Mouse (Mus musculus): ENCODE data around the gene Hsph1.

The Hsph1 gene

DNA sequence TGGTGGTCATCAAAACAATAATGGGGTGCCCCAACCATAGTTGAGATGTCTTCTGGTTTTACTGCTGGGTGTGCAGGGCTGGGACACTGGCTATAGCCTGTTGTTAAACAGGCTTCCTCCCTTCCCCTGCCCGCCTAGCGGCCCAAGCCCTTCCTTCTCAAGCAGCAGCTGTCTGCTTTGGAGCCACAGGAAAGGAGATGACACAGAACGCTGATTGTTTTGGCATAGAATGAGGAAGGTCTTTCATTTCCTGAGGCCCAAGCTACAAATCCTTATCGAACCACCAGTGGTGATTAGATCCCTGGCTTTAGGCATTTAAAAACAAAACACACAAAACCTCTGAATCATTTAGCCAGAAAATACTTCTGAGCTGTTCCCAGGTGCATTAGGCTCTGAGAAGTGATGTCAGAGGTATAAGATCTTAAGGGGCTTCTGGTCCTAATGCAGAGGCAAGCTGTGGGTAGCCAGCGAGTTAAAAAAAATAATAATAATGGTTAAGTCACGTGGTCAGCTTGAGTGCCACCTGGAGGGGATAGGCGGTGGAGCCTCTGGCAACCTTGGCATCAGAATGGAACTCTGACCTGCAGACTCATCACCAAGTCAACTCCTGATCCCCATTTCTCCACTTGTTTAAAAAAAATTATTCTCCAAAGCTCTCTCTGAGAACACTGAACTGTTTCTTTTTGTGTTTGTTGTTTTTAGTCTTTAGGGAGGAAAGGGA lies 47.2 kb downstream of the Hsph1 start:
- no peak for DNase-seq (ENCODE audit: low read depth, low spot score)

DNA sequence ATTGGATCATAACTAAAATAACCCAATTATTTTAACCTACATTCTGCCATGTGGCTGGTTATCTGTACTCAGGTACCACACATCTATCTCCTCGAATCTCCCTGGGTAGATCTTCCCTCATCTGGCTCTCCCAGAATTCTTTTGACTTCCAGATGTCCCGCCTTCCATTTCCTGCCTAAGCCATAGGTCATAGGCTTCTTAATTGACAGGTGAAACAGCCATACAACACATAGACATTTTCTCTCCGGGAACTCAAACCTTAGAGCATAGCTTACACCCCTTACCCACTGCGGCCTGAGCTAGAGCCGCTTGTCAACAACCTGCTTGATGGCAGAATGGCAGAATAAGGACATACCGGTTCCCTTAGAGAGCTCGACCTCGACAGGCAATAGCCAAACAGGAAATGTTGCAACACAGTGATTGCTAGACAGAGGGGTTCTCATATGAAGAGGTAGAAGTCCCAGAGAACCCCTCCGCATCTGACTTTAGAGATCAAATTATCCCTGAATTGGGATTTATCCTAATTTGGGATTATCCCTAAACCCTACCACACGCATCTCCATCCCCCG lies 48.8 kb downstream of the Hsph1 start:
- DNase-seq (ENCODE audit: low read depth, low spot score) = no peak

DNA sequence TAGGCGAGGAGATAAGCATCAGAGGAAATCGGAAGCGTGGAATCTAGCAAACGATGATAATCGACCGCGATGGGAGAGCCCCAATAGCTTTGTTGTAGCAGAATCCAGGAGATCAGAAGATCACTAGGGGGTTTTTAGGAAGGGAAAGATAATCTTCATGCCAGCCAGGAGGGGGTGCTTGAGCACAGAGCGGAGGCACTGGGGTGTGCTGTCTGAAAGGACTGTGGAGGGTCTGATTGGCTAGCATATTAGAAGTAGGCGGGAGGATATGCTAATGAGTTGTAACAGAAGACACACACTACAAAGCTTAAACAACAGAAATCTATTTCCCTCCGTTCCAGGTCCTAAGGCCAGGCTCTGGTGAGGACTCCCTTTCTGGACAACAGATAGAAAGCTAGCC lies 50.3 kb downstream of the Hsph1 start:
- DNase-seq (ENCODE audit: low read depth, low spot score) = peak; percentile 77

DNA sequence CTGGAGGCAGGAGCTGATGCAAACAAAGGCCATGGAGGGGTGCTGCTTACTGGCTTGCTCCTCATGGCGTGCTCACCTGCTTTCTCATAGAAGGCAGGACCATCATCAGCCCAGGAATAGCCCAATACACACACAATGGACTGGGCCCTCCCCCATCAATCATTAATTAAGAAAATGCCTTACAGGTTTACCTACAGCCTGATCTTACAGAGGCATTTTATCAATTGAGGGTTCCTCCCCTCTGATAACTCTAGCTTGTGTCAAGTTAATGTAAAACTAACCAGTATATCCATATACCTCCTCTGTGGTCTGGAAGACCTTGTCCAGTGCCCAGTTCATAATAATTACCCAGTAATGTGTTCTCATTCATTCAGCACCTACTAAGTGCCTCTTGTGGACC lies 50.9 kb downstream of the Hsph1 start:
- DNase-seq (ENCODE audit: low read depth, low spot score) = no peak

DNA sequence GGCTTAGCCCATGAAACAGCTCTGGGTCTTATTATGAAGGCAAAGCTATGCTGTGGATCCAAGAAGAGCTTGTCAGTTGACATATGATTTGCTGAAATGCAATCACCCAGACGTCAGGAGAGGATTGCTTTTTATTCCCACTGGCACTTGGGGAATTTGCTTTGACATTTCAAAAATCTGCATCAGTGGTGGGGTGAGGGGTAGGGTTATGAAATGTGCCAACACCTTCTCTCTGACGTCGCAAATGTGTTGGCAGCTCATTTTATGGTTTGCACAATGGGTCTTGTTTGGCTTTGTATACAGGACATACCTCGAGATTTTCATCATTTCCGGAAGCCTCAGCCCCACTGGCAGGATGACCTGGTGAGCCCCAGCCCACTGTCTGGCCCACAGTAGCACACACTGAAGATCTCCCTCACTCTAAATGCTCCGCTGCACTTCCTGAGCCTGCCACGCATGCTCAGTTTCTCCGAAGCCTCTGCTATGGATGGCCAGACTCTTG lies 52.0 kb downstream of the Hsph1 start:
- DNase-seq (ENCODE audit: low read depth, low spot score) = no peak

DNA sequence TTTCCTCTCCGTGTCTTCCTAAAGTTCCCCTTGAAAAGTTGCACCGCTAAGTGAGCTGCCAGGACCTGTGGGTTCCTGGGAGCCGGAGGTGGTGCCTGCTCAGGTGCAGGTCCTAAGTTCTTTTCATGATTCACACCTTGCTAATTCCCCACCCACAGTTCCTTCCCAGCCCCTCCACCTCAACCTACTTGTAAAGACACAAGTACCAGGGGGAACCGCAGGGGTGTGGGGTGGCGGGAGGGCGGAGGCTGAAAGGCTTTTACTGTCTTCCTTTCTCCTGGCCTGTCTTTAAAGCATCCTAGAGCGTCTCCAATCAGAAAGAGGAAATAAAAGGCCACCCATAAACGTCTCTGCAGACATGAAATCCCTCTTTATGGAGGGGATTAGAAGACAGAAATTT lies 52.7 kb downstream of the Hsph1 start:
- DNase-seq (ENCODE audit: low read depth, low spot score) = no peak

DNA sequence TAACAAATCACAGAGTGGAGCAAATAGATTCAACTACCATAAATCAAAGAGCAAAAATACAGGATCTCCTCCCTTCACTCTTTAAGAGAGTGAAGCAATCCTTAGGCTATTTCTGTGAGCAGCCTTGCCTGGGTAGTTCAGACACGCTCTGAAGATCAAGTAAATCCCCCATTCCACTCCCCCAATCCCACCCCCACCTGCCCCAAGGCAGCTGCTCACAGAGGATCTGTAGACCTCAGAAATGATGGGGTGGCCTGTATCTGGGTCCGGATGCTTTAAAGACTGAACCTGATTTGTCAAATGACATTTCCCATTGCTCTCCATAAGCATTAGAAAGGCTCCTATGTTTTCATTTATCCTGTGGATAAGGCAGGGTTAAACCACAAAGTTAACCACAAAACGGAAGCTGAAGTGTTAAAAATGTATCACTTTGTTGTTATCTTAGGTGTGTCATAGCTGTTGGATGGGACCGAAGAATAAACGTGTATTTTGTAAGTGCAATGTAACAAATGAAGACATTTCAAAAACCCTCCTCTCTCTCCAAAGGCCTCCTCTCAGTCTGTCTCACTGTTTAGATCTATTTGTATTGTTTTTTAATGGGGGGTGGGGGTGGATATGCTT lies 53.4 kb downstream of the Hsph1 start:
- DNase-seq (ENCODE audit: low read depth, low spot score) = no peak

DNA sequence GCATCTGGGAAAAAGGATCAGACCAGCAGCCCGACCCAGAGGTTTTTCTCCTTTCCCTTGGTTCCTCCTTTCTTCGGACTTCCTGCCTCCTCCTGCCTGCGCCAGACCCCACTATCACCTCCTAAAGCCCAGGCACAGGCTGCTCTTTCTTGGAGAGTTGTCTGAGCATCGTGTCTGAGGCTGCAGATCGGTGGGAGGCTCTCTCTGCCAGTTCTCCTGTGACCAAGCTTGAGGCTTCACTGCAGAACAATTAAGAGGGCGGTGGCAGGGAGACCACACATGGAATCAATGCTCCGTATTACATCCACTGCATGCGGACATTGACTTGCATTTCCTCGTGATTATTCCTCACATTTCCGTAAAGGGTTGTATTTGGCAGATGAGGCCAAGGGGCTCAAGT lies 58.7 kb downstream of the Hsph1 start:
- no peak for DNase-seq (ENCODE audit: low read depth, low spot score)

DNA sequence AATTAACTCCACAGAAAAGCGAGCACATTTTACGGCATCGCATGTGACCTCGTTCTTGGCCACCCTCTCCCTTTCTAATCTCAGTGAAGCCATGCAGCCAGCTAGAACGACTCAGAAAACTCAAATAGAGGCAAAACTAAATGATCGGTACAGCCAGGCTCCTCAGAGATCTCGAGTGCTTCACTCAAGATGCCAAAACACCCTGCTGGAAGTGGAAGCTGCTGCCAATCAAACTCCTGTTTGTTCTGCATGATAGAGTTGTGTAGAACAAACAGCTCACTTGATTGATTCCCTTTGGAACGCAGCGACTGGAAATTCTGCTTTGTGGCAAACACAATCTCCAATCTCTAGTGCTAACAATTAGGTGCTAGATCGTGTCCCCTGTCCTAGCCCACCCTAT lies 59.2 kb downstream of the Hsph1 start:
- no peak for DNase-seq (ENCODE audit: low read depth, low spot score)

DNA sequence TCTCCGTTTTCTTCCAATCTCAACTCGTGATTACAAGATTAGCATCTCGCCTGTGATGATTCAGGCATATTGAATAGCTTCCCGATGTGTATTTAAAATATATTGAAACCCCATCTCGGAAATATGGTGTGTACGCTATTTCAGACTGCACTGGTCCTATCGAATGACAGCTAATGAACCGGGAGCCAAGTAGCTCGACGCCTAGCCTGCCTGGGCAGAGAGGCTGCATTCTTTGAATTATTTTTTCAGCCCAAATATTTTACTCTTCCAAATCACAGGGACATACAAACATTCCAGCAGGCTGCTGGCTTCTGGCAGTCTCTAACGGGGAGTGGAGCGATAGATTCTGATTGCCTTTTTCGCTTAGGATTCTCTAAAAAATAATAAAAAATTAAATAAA lies 67.2 kb downstream of the Hsph1 start:
- DNase-seq (ENCODE audit: low read depth, low spot score) = no peak

DNA sequence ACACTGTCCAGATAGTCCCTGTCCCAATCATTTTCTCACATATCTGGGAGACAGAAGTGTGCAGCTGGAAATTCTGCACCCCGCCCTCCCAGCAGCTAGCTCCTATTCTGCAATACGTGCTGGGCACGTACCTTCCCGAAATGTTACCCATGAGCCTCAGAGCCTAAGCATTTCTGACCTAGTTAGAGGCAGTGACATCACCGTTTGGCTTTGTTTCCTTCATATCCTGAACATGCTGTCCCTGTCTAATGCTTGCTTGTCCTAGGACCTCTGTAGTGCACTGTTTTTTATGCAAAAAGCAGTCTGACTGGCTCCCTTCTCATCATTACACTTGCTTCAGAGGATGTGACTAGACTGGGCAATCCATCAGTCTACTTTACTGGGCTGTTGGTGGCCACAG lies 69.2 kb downstream of the Hsph1 start:
- DNase-seq (ENCODE audit: low read depth, low spot score) = no peak

DNA sequence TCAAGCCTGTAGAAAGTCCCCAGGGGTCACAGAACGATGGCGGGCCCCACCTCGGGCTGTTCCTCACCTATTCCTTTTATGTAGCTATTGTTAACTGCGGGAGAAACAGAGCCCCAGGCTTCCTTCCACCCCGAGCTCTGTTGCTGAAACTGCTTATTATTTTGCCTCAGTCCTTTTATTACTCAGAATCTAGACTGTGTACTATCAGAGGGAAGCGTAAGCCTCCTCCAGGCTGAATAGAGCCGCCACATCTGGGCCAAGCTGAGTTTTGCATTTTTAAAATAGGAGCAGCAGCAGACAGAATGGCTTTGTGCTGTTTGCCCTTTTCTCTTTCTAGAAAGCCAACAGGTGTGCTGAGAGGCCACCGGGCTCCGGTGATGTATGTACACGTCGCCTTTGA lies 70.2 kb downstream of the Hsph1 start:
- DNase-seq (ENCODE audit: low read depth, low spot score) = peak; percentile 66
